Mouse (Mus musculus) MEL (cell line): ENCODE results near the gene Palld.

ENCODE experiments used
- BHLHE40 ChIP-seq: IDR thresholded peaks from 2 replicates; pipeline ENCODE4 v1.6.1; 2012; ENCODE audit warnings: low read depth, mild to moderate bottlenecking, inconsistent platforms, low read length, improper control_type of control experiment, borderline replicate concordance
- CTCF ChIP-seq, 3 experiments: IDR thresholded peaks in 2 of 3; conservative IDR thresholded peaks in 1 of 3; 2 replicates each; pipeline ENCODE4 v1.5.1; 2011 to 2012; ENCODE audit warnings: low read length in 3 of 3, low read depth in 2 of 3, mild to moderate bottlenecking in 2 of 3, improper control_type of control experiment in 1 of 3, inconsistent platforms in 1 of 3, mixed read lengths in 1 of 3, moderate library complexity in 1 of 3; ENCODE audit not compliant: control insufficient read depth in 1 of 3, insufficient read depth in 1 of 3, poor library complexity in 1 of 3, severe bottlenecking in 1 of 3
- MAX ChIP-seq: IDR thresholded peaks from 2 replicates; pipeline ENCODE4 v1.6.1; 2011; ENCODE audit warnings: low read length, improper control_type of control experiment
- MEF2A ChIP-seq: IDR thresholded peaks from 2 replicates; pipeline ENCODE4 v1.6.1; 2014; ENCODE audit warnings: low read depth, mild to moderate bottlenecking, inconsistent platforms, low read length, improper control_type of control experiment; ENCODE audit not compliant: poor library complexity, insufficient replicate concordance, severe bottlenecking; ENCODE audit errors: extremely low read depth
- POLR2AphosphoS2 ChIP-seq: IDR thresholded peaks from 2 replicates; pipeline ENCODE4 v1.6.1; 2011; ENCODE audit warnings: low read length, improper control_type of control experiment
- USF2 ChIP-seq, 2 experiments: IDR thresholded peaks; 2 replicates each; pipeline ENCODE4 v1.6.1; 2011 to 2012; ENCODE audit warnings: improper control_type of control experiment in 2 of 2, low read length in 2 of 2, borderline replicate concordance in 1 of 2, inconsistent platforms in 1 of 2, low read depth in 1 of 2, mild to moderate bottlenecking in 1 of 2; ENCODE audit not compliant: insufficient read depth in 1 of 2
- ZNF384 ChIP-seq: IDR thresholded peaks from 2 replicates; pipeline ENCODE4 v1.6.1; 2012; ENCODE audit warnings: low read depth, mild to moderate bottlenecking, inconsistent platforms, low read length, improper control_type of control experiment

GRCm38 (mm10) chr8:61796537-61797050 lies 105.9 kb downstream of the Palld start:
- no peak for TF ChIP-seq MAX
- no peak for TF ChIP-seq USF2 (IDR thresholded peaks at IDR 0.05; ENCODE audit: borderline replicate concordance in 1 of 2, insufficient read depth in 1 of 2, low read depth in 1 of 2, low read length in 2 of 2)
- TF ChIP-seq MEF2A, result no peak
- no peak for TF ChIP-seq POLR2AphosphoS2
- no peak for TF ChIP-seq CTCF (IDR thresholded peaks at IDR 0.05 in 2 of 3, conservative IDR thresholded peaks at IDR 0.05 in 1 of 3; ENCODE audit: control insufficient read depth in 1 of 3, insufficient read depth in 1 of 3, low read depth in 2 of 3, low read length in 3 of 3, poor library complexity in 1 of 3, severe bottlenecking in 1 of 3)
- TF ChIP-seq ZNF384, result no peak
- no peak for TF ChIP-seq BHLHE40
